Mouse (Mus musculus) bone marrow, adult 2 months (tissue): ENCODE measurements at regions not wholly inside any gene's neighbourhood (a gene's known extent, or its start where the extent isn't known, plus 50 kb on each side); places are given as distances from the start of the nearest gene placed in this dataset.

Experiments used
- CTCF ChIP-seq: fragments of 200-500 bp; IDR thresholded peaks from 2 replicates; pipeline ENCODE4 v1.5.1; 2011; ENCODE audit warnings: low read length, control low read depth; ENCODE audit not compliant: control insufficient read depth, insufficient read depth
- POLR2A ChIP-seq: fragments of 200-500 bp; IDR thresholded peaks from 2 replicates; pipeline ENCODE4 v1.6.1; 2011; ENCODE audit warnings: low read depth, mild to moderate bottlenecking, control low read depth, low read length, borderline replicate concordance; ENCODE audit not compliant: control insufficient read depth

DNA sequence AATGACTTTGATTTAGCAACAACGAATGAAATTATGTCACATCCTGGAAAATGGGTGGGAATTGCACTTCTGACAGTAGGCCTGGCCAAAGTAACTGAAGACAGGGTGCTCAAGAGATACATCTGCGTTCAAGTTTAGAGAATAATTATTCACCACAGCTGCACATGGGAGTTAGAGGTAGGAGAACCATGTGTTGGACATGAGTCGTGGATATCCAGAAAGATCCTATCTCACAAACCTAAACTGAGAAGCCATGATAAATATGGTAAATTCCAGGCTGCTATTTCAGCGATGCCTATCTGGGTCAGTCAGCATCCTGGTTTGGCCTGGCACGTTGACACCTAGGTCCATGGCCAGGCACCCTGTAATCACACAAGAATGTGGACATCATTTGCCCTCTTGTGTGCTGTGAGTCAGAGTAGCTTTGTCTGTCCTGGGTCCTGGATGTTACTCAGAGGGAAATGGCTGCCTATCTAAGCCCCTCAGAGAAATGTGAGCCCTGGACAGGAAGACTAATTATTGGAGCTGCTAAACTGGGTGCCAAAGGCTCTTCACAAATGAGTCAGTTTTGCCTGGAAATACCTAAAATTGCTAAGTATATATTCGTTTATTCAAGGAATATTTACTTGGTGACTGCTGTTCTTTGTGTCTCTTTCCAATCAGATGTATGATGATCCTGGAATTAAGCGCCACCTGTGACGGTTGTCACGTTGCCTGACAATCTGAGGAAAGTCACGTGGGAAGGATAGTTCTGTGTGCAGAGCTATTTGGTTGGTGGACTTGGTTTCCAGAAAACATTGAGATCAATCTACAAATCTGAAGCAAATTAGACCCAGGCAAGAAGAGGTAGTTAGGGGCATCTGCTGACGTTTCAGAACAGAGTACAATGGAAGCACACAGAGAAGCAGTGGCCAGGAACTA, 296.4 kb upstream of the Zfp637 start:
- TF ChIP-seq CTCF (no peak), POLR2A (no peak)
